Mouse (Mus musculus): ENCODE measurements around the gene Dok7. TPM values are rescaled to one million over a fixed set of nuclear protein-coding genes. Genes with fewer than 3 reads are reported as not detected.

The Dok7 gene
- polyA plus RNA-seq, 1 experiment from 2014 or later, result 10.4 TPM

- Histone ChIP-seq H3K9me3 (replicated peaks; ENCODE audit: control insufficient read depth, low read length, poor library complexity, severe bottlenecking) (no peaks in the 10 kb centered on the region), H3K27me3 (ENCODE audit: control insufficient read depth, insufficient read depth, low read depth, low read length) (no peaks in the 10 kb centered on the region), H3K36me3 (ENCODE audit: control insufficient read depth, insufficient read depth, low read length) (no peaks in the 10 kb centered on the region), H3K4me3 (ENCODE audit: low read depth, low read length) (no peak overlapping the region), H3K27ac (ENCODE audit: low read length) (no peak overlapping the region), H3K4me2 (ENCODE audit: low read length) (no peak overlapping the region), H3K9ac (ENCODE audit: low read depth, low read length) (no peak overlapping the region), H3K4me1 (ENCODE audit: control insufficient read depth, insufficient read depth, low read length) (no peaks in the 10 kb centered on the region)
- peak; percentile 81 for ATAC-seq
- 29% methylated on average over 1 of the region's 1 CpGs for WGBS
Measured at GRCm38 (mm10) chr5:35043110-35043451, 13.5 kb upstream of the Dok7 start.

- H3K4me3 ChIP-seq (ENCODE audit: low read depth, low read length), result no peak overlapping the region
- 71% methylated on average over 5 of the region's 5 CpGs for WGBS
Measured at GRCm38 (mm10) chr5:35050541-35050940, 6.0 kb upstream of the Dok7 start.

GRCm38 (mm10) chr5:35054628-35055027 is 1.9 kb upstream of the Dok7 start:
- H3K9me3 ChIP-seq (replicated peaks; ENCODE audit: control insufficient read depth, low read length, poor library complexity, severe bottlenecking), result no peaks in the 10 kb centered on the region
- ATAC-seq, result no peak
- H3K36me3 ChIP-seq (ENCODE audit: control insufficient read depth, insufficient read depth, low read length), result no peaks in the 10 kb centered on the region
- peaks cover 11% of the 10 kb centered on the region; the same call in 1 of the 2 replicates for H3K4me1 ChIP-seq (ENCODE audit: control insufficient read depth, insufficient read depth, low read length)
- 97% methylated on average over 3 of the region's 3 CpGs for WGBS
- no peaks in the 10 kb centered on the region for H3K27me3 ChIP-seq (ENCODE audit: control insufficient read depth, insufficient read depth, low read depth, low read length)
- H3K9ac ChIP-seq (ENCODE audit: low read depth, low read length), result no peak overlapping the region
- H3K27ac ChIP-seq (ENCODE audit: low read length), result no peak overlapping the region
- no peak overlapping the region for H3K4me2 ChIP-seq (ENCODE audit: low read length)
- no peak overlapping the region for H3K4me3 ChIP-seq (ENCODE audit: low read depth, low read length)

More at GRCm38 (mm10) chr5:35050541-35050940, 6.0 kb upstream of the Dok7 start:
- no peak for ATAC-seq
- Histone ChIP-seq H3K9me3 (replicated peaks; ENCODE audit: control insufficient read depth, low read length, poor library complexity, severe bottlenecking) (no peaks in the 10 kb centered on the region), H3K9ac (ENCODE audit: low read depth, low read length) (no peak overlapping the region), H3K4me1 (ENCODE audit: control insufficient read depth, insufficient read depth, low read length) (no peaks in the 10 kb centered on the region), H3K36me3 (ENCODE audit: control insufficient read depth, insufficient read depth, low read length) (no peaks in the 10 kb centered on the region), H3K27ac (ENCODE audit: low read length) (no peak overlapping the region), H3K27me3 (ENCODE audit: control insufficient read depth, insufficient read depth, low read depth, low read length) (no peaks in the 10 kb centered on the region), H3K4me2 (ENCODE audit: low read length) (no peak overlapping the region)

- H3K9me3 ChIP-seq (replicated peaks; ENCODE audit: control insufficient read depth, low read length, poor library complexity, severe bottlenecking), result no peaks in the 10 kb centered on the region
- no peaks in the 10 kb centered on the region for H3K36me3 ChIP-seq (ENCODE audit: control insufficient read depth, insufficient read depth, low read length)
- H3K4me2 ChIP-seq (ENCODE audit: low read length), result no peak overlapping the region
- peaks cover 11% of the 10 kb centered on the region; the same call in 1 of the 2 replicates for H3K4me1 ChIP-seq (ENCODE audit: control insufficient read depth, insufficient read depth, low read length)
- H3K9ac ChIP-seq (ENCODE audit: low read depth, low read length), result no peak overlapping the region
- ATAC-seq, result no peak
- H3K4me3 ChIP-seq (ENCODE audit: low read depth, low read length), result no peak overlapping the region
- no peaks in the 10 kb centered on the region; the same call in 1 of the 2 replicates for H3K27me3 ChIP-seq (ENCODE audit: control insufficient read depth, insufficient read depth, low read depth, low read length)
- WGBS, result 70% methylated on average over 12 of the region's 12 CpGs
- no peak overlapping the region for H3K27ac ChIP-seq (ENCODE audit: low read length)
Measured at GRCm38 (mm10) chr5:35055076-35055475, 1.5 kb upstream of the Dok7 start.

GRCm38 (mm10) chr5:35057582-35057981 is 1.0 kb downstream of the Dok7 start:
- no peaks in the 10 kb centered on the region for H3K36me3 ChIP-seq (ENCODE audit: control insufficient read depth, insufficient read depth, low read length)
- no peaks in the 10 kb centered on the region for H3K9me3 ChIP-seq (replicated peaks; ENCODE audit: control insufficient read depth, low read length, poor library complexity, severe bottlenecking)
- H3K27ac ChIP-seq (ENCODE audit: low read length), result no peak overlapping the region
- WGBS, result 16% methylated on average over 4 of the region's 4 CpGs
- peaks cover 11% of the 10 kb centered on the region; the same call in 1 of the 2 replicates for H3K4me1 ChIP-seq (ENCODE audit: control insufficient read depth, insufficient read depth, low read length)
- peak overlapping the region; percentile 71 for H3K4me3 ChIP-seq (ENCODE audit: low read depth, low read length)
- H3K9ac ChIP-seq (ENCODE audit: low read depth, low read length), result peak overlapping the region; percentile 81
- no peaks in the 10 kb centered on the region; the same call in 1 of the 2 replicates for H3K27me3 ChIP-seq (ENCODE audit: control insufficient read depth, insufficient read depth, low read depth, low read length)
- ATAC-seq, result no peak
- peak overlapping the region; percentile 92 for H3K4me2 ChIP-seq (ENCODE audit: low read length)

GRCm38 (mm10) chr5:35058216-35058615 is 1.6 kb downstream of the Dok7 start:
- Histone ChIP-seq H3K27ac (ENCODE audit: low read length) (no peak overlapping the region), H3K36me3 (ENCODE audit: control insufficient read depth, insufficient read depth, low read length) (no peaks in the 10 kb centered on the region), H3K27me3 (ENCODE audit: control insufficient read depth, insufficient read depth, low read depth, low read length) (no peaks in the 10 kb centered on the region; the same call in 1 of the 2 replicates), H3K4me1 (ENCODE audit: control insufficient read depth, insufficient read depth, low read length) (peaks cover 11% of the 10 kb centered on the region; the same call in 1 of the 2 replicates), H3K9ac (ENCODE audit: low read depth, low read length) (0 out of 2 replicates have a peak overlapping the region, but pooled peaks have one; percentile 81), H3K4me3 (ENCODE audit: low read depth, low read length) (peak overlapping the region; percentile 71), H3K9me3 (replicated peaks; ENCODE audit: control insufficient read depth, low read length, poor library complexity, severe bottlenecking) (no peaks in the 10 kb centered on the region), H3K4me2 (ENCODE audit: low read length) (peak overlapping the region; percentile 92)
- 55% methylated on average over 1 of the region's 1 CpGs for WGBS
- ATAC-seq, result no peak

- H3K9me3 ChIP-seq (replicated peaks; ENCODE audit: control insufficient read depth, low read length, poor library complexity, severe bottlenecking), result no peaks in the 10 kb centered on the region
- peaks cover 11% of the 10 kb centered on the region; the same call in 1 of the 2 replicates for H3K4me1 ChIP-seq (ENCODE audit: control insufficient read depth, insufficient read depth, low read length)
- H3K4me2 ChIP-seq (ENCODE audit: low read length), result no peak overlapping the region
- WGBS, result 75% methylated on average over 3 of the region's 3 CpGs
- H3K4me3 ChIP-seq (ENCODE audit: low read depth, low read length), result no peak overlapping the region
- no peak overlapping the region for H3K9ac ChIP-seq (ENCODE audit: low read depth, low read length)
- ATAC-seq, result no peak
- no peak overlapping the region for H3K27ac ChIP-seq (ENCODE audit: low read length)
- no peaks in the 10 kb centered on the region for H3K36me3 ChIP-seq (ENCODE audit: control insufficient read depth, insufficient read depth, low read length)
- H3K27me3 ChIP-seq (ENCODE audit: control insufficient read depth, insufficient read depth, low read depth, low read length), result no peaks in the 10 kb centered on the region; the same call in 1 of the 2 replicates
Measured at GRCm38 (mm10) chr5:35060098-35060497, 3.5 kb downstream of the Dok7 start.

- 82% methylated on average over 2 of the region's 2 CpGs for WGBS
- no peak overlapping the region for H3K4me2 ChIP-seq (ENCODE audit: low read length)
- H3K36me3 ChIP-seq (ENCODE audit: control insufficient read depth, insufficient read depth, low read length), result no peaks in the 10 kb centered on the region
- H3K4me3 ChIP-seq (ENCODE audit: low read depth, low read length), result no peak overlapping the region
- H3K9ac ChIP-seq (ENCODE audit: low read depth, low read length), result no peak overlapping the region
- no peaks in the 10 kb centered on the region; the same call in 1 of the 2 replicates for H3K4me1 ChIP-seq (ENCODE audit: control insufficient read depth, insufficient read depth, low read length)
- no peak for ATAC-seq
- no peaks in the 10 kb centered on the region for H3K9me3 ChIP-seq (replicated peaks; ENCODE audit: control insufficient read depth, low read length, poor library complexity, severe bottlenecking)
- H3K27me3 ChIP-seq (ENCODE audit: control insufficient read depth, insufficient read depth, low read depth, low read length), result no peaks in the 10 kb centered on the region
- H3K27ac ChIP-seq (ENCODE audit: low read length), result no peak overlapping the region
Measured at GRCm38 (mm10) chr5:35069841-35070240, 13.3 kb downstream of the Dok7 start.

GRCm38 (mm10) chr5:35070314-35070713 is 13.7 kb downstream of the Dok7 start:
- no peak for ATAC-seq
- no peaks in the 10 kb centered on the region for H3K27me3 ChIP-seq (ENCODE audit: control insufficient read depth, insufficient read depth, low read depth, low read length)
- H3K27ac ChIP-seq (ENCODE audit: low read length), result no peak overlapping the region
- H3K36me3 ChIP-seq (ENCODE audit: control insufficient read depth, insufficient read depth, low read length), result no peaks in the 10 kb centered on the region
- no peak overlapping the region for H3K4me3 ChIP-seq (ENCODE audit: low read depth, low read length)
- no peaks in the 10 kb centered on the region; the same call in 1 of the 2 replicates for H3K4me1 ChIP-seq (ENCODE audit: control insufficient read depth, insufficient read depth, low read length)
- no peak overlapping the region for H3K9ac ChIP-seq (ENCODE audit: low read depth, low read length)
- no peak overlapping the region for H3K4me2 ChIP-seq (ENCODE audit: low read length)
- 88% methylated on average over 8 of the region's 8 CpGs for WGBS
- H3K9me3 ChIP-seq (replicated peaks; ENCODE audit: control insufficient read depth, low read length, poor library complexity, severe bottlenecking), result no peaks in the 10 kb centered on the region

Measured in midbrain, embryonic 16.5 days (tissue).